Mouse (Mus musculus) embryonic fibroblast, embryonic 13.5 days (primary cell): ENCODE data around the gene Eif2b1.

Experiments
- CTCF ChIP-seq: IDR thresholded peaks from 2 replicates; pipeline ENCODE4 v1.5.1; 2011; ENCODE audit warnings: mild to moderate bottlenecking, control low read depth, low read length, moderate library complexity, borderline replicate concordance; ENCODE audit not compliant: insufficient read depth
- POLR2A ChIP-seq: IDR thresholded peaks from 2 replicates; pipeline ENCODE4 v1.6.1; 2011; ENCODE audit warnings: low read depth, mild to moderate bottlenecking, control low read depth, low read length, moderate library complexity

GRCm38 (mm10) chr5:124605041-124605622, 26.2 kb upstream of the Eif2b1 start:
- no peak for TF ChIP-seq CTCF
- TF ChIP-seq POLR2A: no peak
